Mouse (Mus musculus) testis, adult 2 months (tissue): ENCODE results near the gene Qpctl.

ENCODE experiments used
- CTCF ChIP-seq: fragments of 200-500 bp; IDR thresholded peaks from 2 replicates; pipeline ENCODE4 v1.5.1; 2012; ENCODE audit warnings: low read depth, mild to moderate bottlenecking, inconsistent platforms, low read length, moderate library complexity; ENCODE audit not compliant: control insufficient read depth, insufficient read depth, insufficient replicate concordance
- POLR2A ChIP-seq: fragments of 200-500 bp; IDR thresholded peaks from 2 replicates; pipeline ENCODE4 v1.6.1; 2012; ENCODE audit warnings: low read depth, mild to moderate bottlenecking, inconsistent platforms, low read length, moderate library complexity; ENCODE audit not compliant: control insufficient read depth

GRCm38 (mm10) chr7:19129396-19129795 lies 19.7 kb downstream of the Qpctl start:
- TF ChIP-seq CTCF (no peak), POLR2A (no peak)
